Mouse (Mus musculus): ENCODE results near the gene Gria1.

The Gria1 gene

DNA sequence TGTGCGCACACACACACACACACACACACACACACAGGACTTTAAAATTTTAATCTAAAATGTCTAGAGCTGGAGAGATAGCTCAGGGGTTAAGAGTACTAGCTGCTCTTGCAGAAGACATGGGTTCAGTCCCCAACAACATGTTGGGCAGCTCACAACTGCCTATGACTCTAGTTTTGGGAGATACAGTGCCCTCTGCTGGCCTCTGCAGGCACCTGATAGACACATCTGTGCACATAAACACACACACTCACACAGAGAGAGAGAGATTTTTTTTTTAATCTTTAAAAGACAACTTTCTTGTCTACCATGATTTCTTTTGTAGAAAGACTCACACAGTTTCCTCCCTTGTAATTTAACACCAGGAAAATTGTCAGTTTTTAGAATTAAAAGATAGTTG, 292.4 kb downstream of the Gria1 start:
- no peak for DNase-seq

DNA sequence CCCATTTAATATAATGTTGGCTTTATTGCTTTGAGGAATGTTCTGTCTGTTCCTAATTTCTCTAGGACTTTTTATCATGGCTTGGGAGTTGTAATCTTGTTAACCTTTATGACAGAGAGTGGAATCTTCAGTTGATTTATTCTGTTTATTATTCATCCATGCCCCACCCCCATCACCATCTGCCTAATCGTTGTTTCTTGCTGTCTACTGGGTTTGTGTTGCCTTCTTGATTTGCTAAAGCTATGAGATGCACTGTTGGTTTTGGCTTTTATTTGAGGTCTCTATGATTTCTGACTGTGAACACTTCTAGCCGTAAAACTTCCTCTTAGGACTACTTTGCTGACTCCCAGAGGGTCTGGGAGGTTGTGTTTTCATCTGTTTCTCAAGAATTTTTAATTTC, 294.9 kb downstream of the Gria1 start:
- no peak for DNase-seq

DNA sequence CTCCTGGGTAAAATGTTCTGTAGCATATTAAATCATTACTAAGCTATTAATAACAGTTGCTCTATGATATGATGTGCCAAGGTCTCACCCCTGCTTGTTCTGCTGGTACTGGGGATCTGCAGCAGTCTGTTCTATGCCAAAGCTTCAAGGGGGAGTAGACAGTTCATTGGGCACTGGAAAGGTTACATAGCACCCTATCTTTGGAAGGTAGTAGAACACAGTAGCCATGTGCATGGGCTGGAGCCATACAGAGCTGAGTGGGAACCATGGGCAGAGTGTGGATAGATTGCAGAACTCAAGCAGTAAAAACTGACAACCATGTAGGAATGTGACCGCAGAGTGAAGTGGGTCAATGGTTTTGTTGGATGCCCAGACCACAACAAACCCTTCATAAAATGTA, 295.7 kb downstream of the Gria1 start:
- no peak for DNase-seq

DNA sequence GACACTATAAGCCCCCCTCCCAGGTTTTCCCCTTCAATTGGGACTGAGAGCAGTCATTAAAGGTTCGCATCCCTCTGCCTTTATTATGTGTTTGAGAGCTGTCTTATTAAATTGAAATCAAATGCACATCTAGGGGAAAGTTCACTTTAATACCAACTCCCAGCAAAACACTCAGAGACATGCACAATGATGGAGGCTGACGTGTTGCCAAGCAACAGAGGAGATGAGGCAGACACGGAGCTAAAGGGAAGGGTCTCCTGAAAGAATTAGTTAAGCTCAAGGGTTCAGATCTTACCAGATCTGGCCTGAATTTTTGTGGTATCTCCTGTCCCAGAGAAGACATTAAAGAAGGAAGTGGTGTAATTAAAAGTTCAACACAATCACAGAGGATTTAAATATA, 305.9 kb downstream of the Gria1 start:
- no peak for DNase-seq

DNA sequence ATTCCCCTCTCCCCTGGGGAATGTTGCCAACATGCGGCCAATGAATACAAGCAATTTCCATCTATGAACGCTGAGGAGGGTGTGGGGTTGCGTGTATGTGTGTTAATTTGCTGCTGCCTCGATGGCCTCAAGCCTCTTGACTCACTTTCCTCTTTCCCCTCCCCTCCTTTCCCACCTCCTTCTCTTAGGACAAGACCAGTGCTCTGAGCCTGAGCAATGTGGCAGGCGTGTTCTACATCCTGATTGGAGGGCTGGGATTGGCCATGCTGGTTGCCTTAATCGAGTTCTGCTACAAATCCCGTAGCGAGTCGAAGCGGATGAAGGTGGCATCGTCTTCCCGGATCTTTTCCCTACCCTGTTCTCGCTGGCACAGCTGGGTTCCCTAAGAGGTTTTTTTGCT, 306.3 kb downstream of the Gria1 start:
- DNase-seq: no peak

DNA sequence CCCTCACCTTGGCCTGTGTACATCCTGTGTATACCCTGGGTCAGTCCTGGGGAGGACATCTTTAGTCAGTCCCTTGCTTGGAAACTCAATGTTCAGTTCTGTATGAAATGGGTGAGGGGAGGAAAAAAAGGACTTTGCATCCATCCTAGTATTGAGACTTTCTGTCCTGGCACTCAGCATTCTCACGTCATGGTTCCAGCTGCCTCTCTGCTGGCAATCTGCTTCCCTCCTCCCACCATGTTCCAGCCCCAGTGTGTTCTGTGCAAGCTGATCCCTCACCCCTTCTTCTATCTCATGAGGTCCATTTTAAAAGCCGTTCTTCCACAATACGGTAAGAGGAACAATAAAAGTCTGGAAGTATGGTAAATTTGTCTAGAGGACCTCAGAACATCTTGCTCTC, 308.2 kb downstream of the Gria1 start:
- DNase-seq: no peak

DNA sequence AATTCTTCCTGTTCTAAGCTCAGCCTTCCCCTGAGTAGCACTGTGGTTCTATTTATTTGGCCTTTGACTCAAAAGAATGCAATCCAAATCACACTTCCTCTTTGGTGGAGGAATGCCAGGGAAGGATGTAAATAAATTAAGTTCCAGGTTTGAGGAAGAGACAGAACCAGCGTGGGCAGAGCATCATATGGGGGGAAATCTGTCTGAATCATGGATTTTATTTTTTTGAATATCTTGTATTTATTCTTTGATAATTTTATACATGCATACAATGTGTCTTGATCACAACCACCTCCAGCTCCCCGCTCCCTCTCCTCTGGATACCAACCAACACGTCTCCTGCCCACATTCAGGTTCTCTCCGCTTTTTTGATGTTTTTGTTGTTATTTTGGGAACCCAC, 312.9 kb downstream of the Gria1 start:
- no peak for DNase-seq

Measured in liver (tissue).